Mouse (Mus musculus) erythroblast, embryonic 14.5 days (primary cell): ENCODE results near the gene Zfp937. TPM values are rescaled to one million over a fixed set of nuclear protein-coding genes. Genes with fewer than 3 reads are reported as not detected.
"Not testable (repeated sequence)": the region's sequence is repeated elsewhere in the genome, so short reads cannot be mapped to it uniquely, and the experiment has no call there.

Source experiments
- H3K27me3 ChIP-seq: 2 replicates; pipeline ENCODE4 v1.6.1; 2012; ENCODE audit warnings: inconsistent platforms; ENCODE audit not compliant: control insufficient read depth
- H3K36me3 ChIP-seq: 2 replicates; pipeline ENCODE4 v1.6.1; 2012; ENCODE audit warnings: mild to moderate bottlenecking, inconsistent platforms; ENCODE audit not compliant: control insufficient read depth
- H3K4me1 ChIP-seq: 2 replicates; pipeline ENCODE4 v1.6.1; 2012; ENCODE audit warnings: inconsistent platforms; ENCODE audit not compliant: control insufficient read depth
- H3K4me3 ChIP-seq: replicated peaks from 2 replicates; pipeline ENCODE3; 2012; ENCODE audit warnings: moderate library complexity, mild to moderate bottlenecking, inconsistent platforms
- H3K9me3 ChIP-seq: 2 replicates; pipeline ENCODE4 v1.6.1; 2012; ENCODE audit warnings: low read length, inconsistent platforms, mixed read lengths; ENCODE audit not compliant: control insufficient read depth
- GATA1 ChIP-seq: IDR thresholded peaks from 2 replicates; pipeline ENCODE4 v1.6.1; 2012; ENCODE audit warnings: low read length, inconsistent platforms, mixed read lengths
- TAL1 ChIP-seq: IDR thresholded peaks from 3 replicates; pipeline ENCODE4 v1.6.1; 2012; ENCODE audit warnings: low read length, inconsistent platforms, mixed read lengths
- polyA plus RNA-seq: library from polyadenylated mRNA; stranded (reverse); fragments of >175 nt; gene quantifications from 2 replicates; pipeline ENCODE4 v1.2.3, GENCODE M21; 2012

The Zfp937 gene
- polyA plus RNA-seq: not detected in 2 replicates

DNA sequence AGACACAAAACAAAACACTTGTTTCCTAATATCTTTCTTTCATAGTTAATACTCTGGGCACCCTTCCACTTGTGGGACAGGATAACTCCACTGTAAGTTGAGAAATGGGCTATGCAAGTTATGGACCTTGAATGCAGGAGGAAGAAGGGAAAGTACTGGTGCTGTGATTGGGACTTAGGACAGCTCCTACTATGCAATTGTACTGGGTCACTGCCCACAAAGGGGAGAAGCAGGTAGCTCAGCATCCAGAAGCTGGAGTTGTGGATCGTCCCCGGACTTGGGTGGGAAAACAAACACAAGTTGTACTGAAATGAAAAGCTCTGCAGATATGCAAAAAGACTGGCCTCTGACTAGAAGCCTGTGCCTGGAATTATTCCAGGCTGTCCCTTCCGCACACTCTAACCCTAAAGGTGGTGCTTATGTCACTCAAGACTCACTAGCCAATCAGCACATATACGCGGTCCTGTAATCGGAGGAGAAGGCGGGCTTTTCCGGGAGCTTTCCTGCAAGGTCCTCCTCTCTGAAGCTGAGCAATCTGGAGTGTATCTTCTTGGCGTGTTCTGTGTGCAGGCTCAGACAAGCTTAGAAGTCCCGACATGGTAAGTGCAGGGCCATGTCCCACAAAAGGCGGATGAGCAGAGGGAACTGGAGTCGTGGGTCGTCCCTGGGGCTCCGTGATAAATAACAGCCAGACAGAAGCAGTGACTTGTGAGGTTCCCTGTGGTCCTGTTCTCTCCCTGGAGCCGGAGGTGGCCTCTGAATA, at the start of gene Zfp937:
TSS of gene Zfp937 (plus strand) at position 474 of the 763 bp plus-strand sequence.
- H3K4me3 ChIP-seq, H3K27me3 ChIP-seq, H3K4me1 ChIP-seq, H3K36me3 ChIP-seq, H3K9me3 ChIP-seq: not testable (repeated sequence)

DNA sequence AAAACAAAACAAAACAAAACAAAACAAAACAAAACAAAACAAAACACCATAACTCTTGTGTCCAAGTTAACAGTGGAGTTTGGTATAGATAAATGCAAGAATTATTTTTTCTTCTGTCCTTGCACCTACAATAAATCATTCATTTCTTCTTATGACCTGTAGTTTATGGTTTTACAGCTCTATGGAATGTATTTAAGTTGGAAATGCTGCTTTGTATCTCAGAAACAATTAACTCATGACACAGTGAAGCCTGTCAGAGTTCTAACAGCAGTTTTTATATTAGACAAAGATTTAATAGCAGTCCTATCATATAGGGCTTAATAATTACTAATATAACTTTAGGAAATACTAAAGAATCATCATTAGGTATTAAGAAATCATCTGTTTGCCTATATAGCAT, 44.0 kb upstream of the Zfp937 start:
- no peak for TF ChIP-seq GATA1
- TF ChIP-seq TAL1: no peak

DNA sequence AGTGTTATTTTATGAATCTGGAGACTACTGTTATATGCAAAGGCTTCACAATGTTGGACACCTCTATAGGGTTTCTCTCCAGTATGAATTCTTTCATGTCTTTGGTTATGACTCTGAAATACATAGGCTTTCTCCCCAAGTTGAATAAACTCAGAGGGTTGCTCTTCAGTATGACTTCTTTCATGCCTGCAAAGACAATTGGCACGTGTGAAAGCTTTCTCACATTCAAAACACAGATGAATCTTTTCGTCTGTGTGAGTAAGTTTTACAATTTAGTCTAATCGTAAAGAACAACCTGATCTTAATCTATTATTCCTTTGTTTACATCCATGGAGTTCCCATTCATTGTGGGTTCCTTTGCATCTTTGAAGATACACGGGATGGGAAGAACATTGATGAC, 38.3 kb upstream of the Zfp937 start, which contains the start of gene Gm10770:
TSS of gene Gm10770 (minus strand) at position 101 of the 400 bp plus-strand sequence.
- H3K4me1 ChIP-seq, H3K4me3 ChIP-seq, H3K27me3 ChIP-seq, H3K9me3 ChIP-seq, H3K36me3 ChIP-seq: not testable (repeated sequence)

More for the DNA sequence above, 44.0 kb upstream of the Zfp937 start:
- peaks cover 6% of the 10 kb centered on the region for H3K9me3 ChIP-seq
- no peaks in the 10 kb centered on the region for H3K36me3 ChIP-seq
- no peaks in the 10 kb centered on the region for H3K4me1 ChIP-seq
- no peak overlapping the region for H3K4me3 ChIP-seq
- H3K27me3 ChIP-seq: no peaks in the 10 kb centered on the region

DNA sequence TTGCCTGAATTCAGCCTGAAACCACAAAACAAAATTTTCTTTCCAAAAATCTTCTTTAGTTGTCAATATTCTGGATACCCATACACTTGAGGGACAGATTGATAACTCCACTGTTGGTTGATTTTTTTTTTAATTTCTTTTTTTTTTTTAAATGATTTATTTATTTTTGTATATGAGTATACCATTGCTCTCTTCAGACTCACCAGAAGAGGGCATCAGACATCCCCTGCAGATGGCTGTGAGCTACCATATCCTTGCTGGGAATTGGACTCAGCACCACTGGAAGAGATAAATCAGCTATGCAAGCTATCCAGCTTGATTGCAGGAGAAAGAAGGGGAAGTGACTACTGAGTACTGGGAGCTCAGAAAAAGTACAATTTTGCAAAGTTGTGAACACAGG, 36.8 kb upstream of the Zfp937 start:
- H3K4me1 ChIP-seq: not testable (repeated sequence)

DNA sequence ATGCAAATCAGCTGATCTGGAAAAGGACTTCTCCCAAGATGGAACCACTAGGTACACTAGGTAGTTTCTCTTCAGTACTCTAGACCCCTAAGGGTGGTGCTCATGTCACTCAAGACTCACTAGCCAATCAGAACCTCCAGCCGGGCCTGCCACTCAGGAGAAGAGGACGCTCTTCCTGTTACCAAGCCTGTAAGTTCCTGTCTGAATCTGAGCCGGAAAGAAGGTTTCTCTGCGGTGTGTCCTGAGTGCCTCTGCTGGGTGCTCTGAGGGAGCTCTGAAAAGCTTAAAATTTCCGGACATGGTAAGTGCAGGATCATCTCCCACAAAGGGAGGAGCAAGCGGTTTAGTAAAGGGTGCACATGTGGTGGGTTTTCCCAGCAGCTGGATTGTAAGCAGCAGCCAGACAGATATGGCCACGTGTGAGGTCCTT, 36.3 kb upstream of the Zfp937 start, which contains the start of gene Gm14139:
TSS of gene Gm14139 (plus strand) at position 186 of the 430 bp plus-strand sequence.
- H3K36me3 ChIP-seq, H3K4me1 ChIP-seq, H3K9me3 ChIP-seq, H3K27me3 ChIP-seq, H3K4me3 ChIP-seq: not testable (repeated sequence)

More for the DNA sequence above, 36.8 kb upstream of the Zfp937 start:
- H3K9me3 ChIP-seq, H3K4me3 ChIP-seq, H3K27me3 ChIP-seq, H3K36me3 ChIP-seq: not testable (repeated sequence)

DNA sequence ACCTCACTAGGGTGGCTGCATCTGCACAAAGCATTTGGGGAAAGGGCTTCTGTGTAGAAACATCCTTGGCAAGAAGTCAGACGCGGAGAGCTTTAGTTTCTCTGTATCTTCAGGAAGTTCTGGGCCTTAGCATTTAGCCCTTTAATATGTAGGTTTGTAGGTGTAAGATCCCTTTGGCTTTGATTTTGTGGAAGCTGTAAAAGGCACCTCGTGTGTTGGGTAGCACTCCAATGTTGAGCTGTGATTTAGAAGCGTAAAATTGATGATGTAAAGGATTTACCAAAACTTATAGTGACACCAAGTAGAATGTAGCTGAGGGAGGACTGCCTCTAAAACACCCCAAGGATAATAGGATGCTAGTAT, 471 bp downstream of the Zfp937 start:
- not testable (repeated sequence) for H3K27me3 ChIP-seq, H3K36me3 ChIP-seq, H3K9me3 ChIP-seq, H3K4me1 ChIP-seq, H3K4me3 ChIP-seq

DNA sequence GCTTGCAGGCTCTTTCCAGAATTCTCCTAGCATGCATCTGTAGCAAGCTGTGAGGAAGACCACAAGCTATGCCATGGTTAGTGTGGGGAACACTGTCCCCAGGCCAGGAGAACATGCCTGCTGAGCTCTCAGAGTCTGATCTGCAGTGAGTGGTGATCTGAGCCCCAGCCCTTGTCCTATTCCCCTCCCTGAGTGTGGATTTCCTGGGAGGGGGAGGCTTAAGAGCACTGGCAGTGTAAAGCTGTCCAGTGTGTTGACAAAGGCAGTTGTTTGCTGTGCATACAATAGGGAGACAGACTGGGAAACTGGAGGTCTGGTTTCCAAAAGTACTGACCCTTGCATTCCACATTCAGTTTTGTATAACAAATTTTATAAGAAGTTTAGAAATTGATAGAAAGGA, 5.4 kb downstream of the Zfp937 start:
- H3K4me1 ChIP-seq, H3K27me3 ChIP-seq: not testable (repeated sequence)

DNA sequence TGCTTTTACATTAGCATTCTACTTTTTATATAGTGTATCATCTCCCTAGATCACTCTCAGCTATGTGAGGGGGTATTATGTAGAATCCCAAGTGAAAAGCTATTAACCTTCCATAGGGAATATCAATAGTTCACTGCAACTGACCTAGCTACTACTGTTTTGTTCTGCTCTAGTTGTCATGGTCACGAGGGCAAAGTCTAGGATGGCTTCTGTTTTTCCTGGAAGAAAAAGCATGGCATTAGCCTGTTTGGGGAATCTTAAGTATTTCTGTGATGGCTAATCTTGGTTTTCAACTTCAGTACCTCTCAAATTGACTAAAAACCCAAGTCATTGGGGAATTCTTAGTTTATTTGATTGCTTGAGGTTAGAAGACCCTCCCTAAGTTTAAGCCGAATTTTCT, 25.3 kb downstream of the Zfp937 start:
- TF ChIP-seq GATA1 (no peak), TAL1 (no peak)
- Histone ChIP-seq H3K36me3 (no peaks in the 10 kb centered on the region), H3K9me3 (peaks cover 9% of the 10 kb centered on the region), H3K27me3 (no peaks in the 10 kb centered on the region), H3K4me1 (no peaks in the 10 kb centered on the region), H3K4me3 (no peak overlapping the region)

More for the DNA sequence above, 5.4 kb downstream of the Zfp937 start:
- not testable (repeated sequence) for H3K4me3 ChIP-seq, H3K36me3 ChIP-seq, H3K9me3 ChIP-seq

DNA sequence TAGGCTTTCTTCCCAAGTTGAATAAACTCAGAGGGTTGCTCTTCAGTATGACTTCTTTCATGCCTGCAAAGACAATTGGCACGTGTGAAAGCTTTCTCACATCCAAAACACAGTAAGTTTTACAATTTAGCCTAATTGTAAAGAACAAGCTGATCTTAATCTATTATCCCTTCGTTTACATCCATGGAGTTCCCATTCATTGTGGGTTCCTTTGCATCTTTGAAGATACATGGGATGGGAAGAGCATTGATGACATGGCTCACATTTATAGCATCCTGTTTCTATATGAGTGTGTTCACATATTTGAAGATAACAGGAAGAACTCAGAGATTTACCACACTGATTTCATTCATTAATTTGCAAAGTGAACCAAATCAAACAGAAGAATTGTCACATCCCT, 37.6 kb downstream of the Zfp937 start, which contains the start of gene Gm21994:
TSS of gene Gm21994 (minus strand) at position 101 of the 400 bp plus-strand sequence.
- H3K4me3 ChIP-seq, H3K9me3 ChIP-seq: not testable (repeated sequence)

DNA sequence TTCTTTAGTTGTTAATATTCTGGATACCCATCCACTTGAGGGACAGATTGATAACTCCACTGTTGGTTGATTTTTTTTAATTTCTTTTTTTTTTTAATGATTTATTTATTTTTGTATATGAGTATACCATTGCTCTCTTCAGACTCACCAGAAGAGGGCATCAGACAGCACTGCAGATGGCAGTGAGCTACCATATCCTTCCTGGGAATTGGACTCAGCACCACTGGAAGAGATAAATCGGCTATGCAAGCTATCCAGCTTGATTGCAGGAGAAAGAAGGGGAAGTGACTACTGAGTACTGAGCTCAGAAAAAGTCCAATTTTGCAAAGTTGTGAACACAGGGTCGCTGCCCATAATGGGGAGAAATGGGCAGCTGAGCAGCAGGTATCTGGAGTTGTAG, 39.0 kb downstream of the Zfp937 start:
- H3K4me3 ChIP-seq, H3K27me3 ChIP-seq: not testable (repeated sequence)

More for the DNA sequence above, 37.6 kb downstream of the Zfp937 start, which contains the start of gene Gm21994:
- H3K4me1 ChIP-seq, H3K27me3 ChIP-seq, H3K36me3 ChIP-seq: not testable (repeated sequence)

DNA sequence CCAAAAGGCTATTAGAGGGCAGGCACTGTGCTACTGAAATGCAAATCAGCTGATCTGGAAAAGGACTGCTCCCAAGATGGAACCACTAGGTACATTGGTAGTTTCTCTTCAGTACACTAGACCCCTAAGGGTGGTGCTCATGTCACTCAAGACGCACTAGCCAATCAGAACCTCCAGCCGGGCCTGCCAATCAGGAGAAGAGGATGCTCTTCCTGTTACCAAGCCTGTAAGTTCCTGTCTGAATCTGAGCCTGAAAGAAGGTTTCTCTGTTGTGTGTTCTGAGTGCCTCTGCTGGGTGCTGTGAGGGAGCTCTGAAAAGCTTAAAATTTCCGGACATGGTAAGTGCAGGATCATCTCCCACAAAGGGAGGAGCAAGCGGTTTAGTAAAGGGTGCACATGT, 39.4 kb downstream of the Zfp937 start, which contains the start of gene Gm14124:
TSS of gene Gm14124 (plus strand) at position 227 of the 400 bp plus-strand sequence.
- not testable (repeated sequence) for H3K36me3 ChIP-seq, H3K4me3 ChIP-seq, H3K9me3 ChIP-seq, H3K4me1 ChIP-seq, H3K27me3 ChIP-seq

More for the DNA sequence above, 39.0 kb downstream of the Zfp937 start:
- H3K4me1 ChIP-seq, H3K9me3 ChIP-seq, H3K36me3 ChIP-seq: not testable (repeated sequence)

Other genes with a start within 250 kb of the Zfp937 start
- gene Zfp120, start 81.4 kb upstream of the Zfp937 start, polyA plus RNA-seq: not detected in 2 replicates
- not detected in 2 replicates for gene Gm10770, start 38.4 kb upstream of the Zfp937 start, polyA plus RNA-seq
- not detected in 2 replicates for gene Gm14139, start 36.3 kb upstream of the Zfp937 start, polyA plus RNA-seq
- gene Gm21994, start 37.5 kb downstream of the Zfp937 start, polyA plus RNA-seq: not detected in 2 replicates
- not detected in 2 replicates for gene Gm14124, start 39.4 kb downstream of the Zfp937 start, polyA plus RNA-seq
- not detected in 2 replicates for gene Gm10130, start 105.6 kb downstream of the Zfp937 start, polyA plus RNA-seq
- not detected in 2 replicates for gene 3300002I08Rik, start 144.7 kb downstream of the Zfp937 start, polyA plus RNA-seq
- not detected in 2 replicates for gene Zfp442, start 233.4 kb downstream of the Zfp937 start, polyA plus RNA-seq